Mouse (Mus musculus) forebrain, embryonic 14.5 days (tissue): Measurements from ENCODE around the gene Nkd2. TPM values are rescaled to one million over a fixed set of nuclear protein-coding genes. Genes with fewer than 3 reads are reported as not detected.

Source experiments
- ATAC-seq: fragments of 200-750 bp; cut with Nextera tagmentation; 2 replicates; pipeline ENCODE4 v1.8.0; 2017; ENCODE audit warnings: mild to moderate bottlenecking, moderate library complexity
- DNase-seq: peaks from one replicate; pipeline ENCODE4 v3.0.0-alpha.2; 2015; ENCODE audit warnings: low spot score
- H3K27ac ChIP-seq: fragments of 300-500 bp; sonication (generic); 2 replicates; pipeline ENCODE4 v1.5.1; 2014; ENCODE audit warnings: low read depth, mild to moderate bottlenecking, control low read depth, low read length, moderate library complexity
- H3K27me3 ChIP-seq: fragments of 300-500 bp; sonication (generic); replicated peaks from 2 replicates; pipeline ENCODE4 v1.6.1; 2014; ENCODE audit warnings: low read length, control low read depth, mixed read lengths; ENCODE audit not compliant: control insufficient read depth, insufficient read depth
- H3K36me3 ChIP-seq: fragments of 300-500 bp; sonication (generic); 2 replicates; pipeline ENCODE4 v1.6.1; 2014; ENCODE audit warnings: low read length, control low read depth; ENCODE audit not compliant: control insufficient read depth, insufficient read depth
- H3K4me1 ChIP-seq: fragments of 300-500 bp; sonication (generic); 2 replicates; pipeline ENCODE4 v1.6.1; 2014; ENCODE audit warnings: antibody characterized with exemption, low read length, control low read depth; ENCODE audit not compliant: control insufficient read depth, insufficient read depth
- H3K4me2 ChIP-seq: fragments of 300-500 bp; sonication (generic); 2 replicates; pipeline ENCODE4 v1.6.1; 2014; ENCODE audit warnings: mild to moderate bottlenecking, control low read depth, low read length
- H3K4me3 ChIP-seq: fragments of 300-500 bp; sonication (generic); 2 replicates; pipeline ENCODE4 v1.5.1; 2014; ENCODE audit warnings: low read depth, low read length, control low read depth
- H3K9ac ChIP-seq: fragments of 300-500 bp; sonication (generic); 2 replicates; pipeline ENCODE4 v1.6.1; 2014; ENCODE audit warnings: mild to moderate bottlenecking, low read length, control low read depth, moderate library complexity
- H3K9me3 ChIP-seq: fragments of 300-500 bp; sonication (generic); replicated peaks from 2 replicates; pipeline ENCODE4 v1.6.1; 2016; ENCODE audit warnings: low read length, control low read depth, mixed read lengths; ENCODE audit not compliant: control insufficient read depth
- WGBS: fragments of 180-500 bp; shearing (Covaris S2); extraction: QIAGEN DNeasy Blood & Tissue Kit; methylation state at CpG from one replicate; pipeline ENCODE4 v1.1.7; 2014; 5-methylcytosine and 5-hydroxymethylcytosine counted together
- polyA plus RNA-seq: library from polyadenylated mRNA; unstranded; fragments of >200 nt; fragmentation: Nextera tagmentation; extraction: Ambion mirVana; gene quantifications from 2 replicates; pipeline ENCODE4 v1.2.1, GENCODE M21; 2014

Nkd2 gene
- polyA plus RNA-seq, 1 experiment from 2014 or later: 6.2 TPM

DNA sequence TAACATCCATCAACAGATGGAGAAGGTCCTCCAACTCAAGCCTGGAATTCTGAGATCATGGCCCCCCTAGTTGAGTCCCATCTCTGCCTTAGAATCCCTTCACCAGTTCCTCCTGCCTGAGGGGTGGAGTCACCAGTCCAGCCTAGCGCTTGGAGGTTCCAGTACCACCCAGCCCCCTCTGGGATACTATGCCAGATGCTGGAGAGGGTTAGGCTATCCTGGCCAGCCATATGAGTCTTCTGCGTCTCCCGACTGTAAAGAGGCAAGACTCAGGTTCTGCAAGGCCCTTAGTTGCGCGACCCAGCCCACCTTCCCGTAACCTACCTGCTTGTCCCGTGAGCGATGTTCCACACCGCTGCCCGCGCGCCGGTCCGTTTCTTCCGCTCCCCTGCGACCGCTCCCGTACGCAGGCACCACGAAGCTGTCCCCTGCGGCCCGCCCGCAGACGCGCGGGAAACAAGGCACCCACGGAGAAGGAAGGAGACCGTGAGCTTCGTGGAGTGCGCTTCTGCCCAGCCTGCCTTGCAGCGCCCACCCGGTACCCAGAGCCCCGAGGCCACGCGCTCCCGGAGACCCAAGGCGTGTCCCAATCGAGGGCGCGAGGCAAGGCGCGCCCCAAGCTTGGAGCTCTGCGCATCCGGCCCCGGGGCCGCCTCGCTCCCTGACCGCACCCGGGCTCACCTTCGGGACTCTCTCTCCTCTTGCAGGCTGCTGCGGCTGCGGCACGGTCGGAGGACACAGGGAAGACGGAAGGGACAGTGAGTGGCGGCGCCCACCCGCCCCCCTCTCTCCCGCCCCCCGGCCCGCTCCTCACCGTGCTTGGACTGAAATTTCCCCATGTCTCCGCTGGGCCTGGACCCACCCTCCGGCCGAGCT, 604 bp downstream of the Nkd2 start:
- under 1% methylated on average over 62 of the region's 65 CpGs for WGBS
- Histone ChIP-seq H3K27me3 (peaks cover 7% of the 10 kb centered on the region; the same call in 1 of the 2 replicates), H3K4me1 (no peaks in the 10 kb centered on the region), H3K9me3 (no peaks in the 10 kb centered on the region), H3K4me3 (peak overlapping the region; percentile 55), H3K4me2 (peak overlapping the region; percentile 86), H3K9ac (peak overlapping the region; percentile 65), H3K27ac (no peak overlapping the region), H3K36me3 (no peaks in the 10 kb centered on the region)
- DNase-seq: peak; percentile 18
- peak; percentile 76 for ATAC-seq

DNA sequence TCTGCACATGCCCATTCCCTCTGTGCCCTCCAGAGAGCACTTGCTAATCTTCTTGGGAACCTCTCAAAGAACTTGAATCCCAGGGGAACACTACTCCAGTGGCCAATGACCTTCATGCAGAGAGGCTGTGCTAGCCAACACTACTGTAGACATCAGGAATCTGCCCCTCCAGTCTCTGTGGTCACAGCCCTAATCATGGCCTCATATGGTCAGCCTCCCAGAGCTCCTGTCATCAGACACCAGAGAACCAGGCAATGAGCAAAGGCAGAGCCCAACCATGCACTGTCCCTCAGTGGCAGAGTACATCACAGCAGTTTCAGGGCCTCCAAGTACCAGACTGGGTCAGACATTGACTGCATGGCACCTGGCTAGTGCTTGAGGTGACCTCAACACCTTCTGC, 4.7 kb downstream of the Nkd2 start:
- ATAC-seq: no peak
- Histone ChIP-seq H3K27ac (no peak overlapping the region), H3K4me3 (no peak overlapping the region), H3K9ac (no peak overlapping the region), H3K4me2 (no peak overlapping the region), H3K36me3 (no peaks in the 10 kb centered on the region), H3K27me3 (peaks cover 7% of the 10 kb centered on the region; the same call in 1 of the 2 replicates), H3K9me3 (no peaks in the 10 kb centered on the region), H3K4me1 (no peaks in the 10 kb centered on the region)
- DNase-seq: no peak

DNA sequence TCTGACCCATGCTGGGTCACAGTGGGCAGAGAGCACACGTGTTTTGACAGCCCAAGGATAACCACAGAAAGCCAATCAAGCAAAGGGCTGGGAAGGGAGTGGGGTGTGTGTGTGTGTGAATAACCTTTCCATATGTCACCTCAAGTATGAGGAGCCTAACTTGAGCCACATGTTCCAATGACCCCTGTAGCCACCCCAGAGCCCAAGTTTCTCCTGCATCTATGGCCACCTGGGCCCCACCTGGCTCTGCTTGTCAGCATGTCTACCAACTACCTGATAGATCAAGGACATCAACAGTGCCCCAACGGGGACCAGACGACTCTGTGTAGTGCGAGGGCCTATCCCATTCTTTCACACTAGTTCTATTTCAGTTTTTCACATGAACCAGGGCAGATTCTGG, 7.7 kb downstream of the Nkd2 start:
- Histone ChIP-seq H3K9me3 (no peaks in the 10 kb centered on the region), H3K27ac (no peak overlapping the region), H3K4me1 (no peaks in the 10 kb centered on the region), H3K4me2 (no peak overlapping the region), H3K4me3 (no peak overlapping the region), H3K27me3 (no peaks in the 10 kb centered on the region), H3K36me3 (no peaks in the 10 kb centered on the region), H3K9ac (no peak overlapping the region)
- 84% methylated on average over 4 of the region's 4 CpGs for WGBS
- no peak for DNase-seq
- ATAC-seq: no peak

DNA sequence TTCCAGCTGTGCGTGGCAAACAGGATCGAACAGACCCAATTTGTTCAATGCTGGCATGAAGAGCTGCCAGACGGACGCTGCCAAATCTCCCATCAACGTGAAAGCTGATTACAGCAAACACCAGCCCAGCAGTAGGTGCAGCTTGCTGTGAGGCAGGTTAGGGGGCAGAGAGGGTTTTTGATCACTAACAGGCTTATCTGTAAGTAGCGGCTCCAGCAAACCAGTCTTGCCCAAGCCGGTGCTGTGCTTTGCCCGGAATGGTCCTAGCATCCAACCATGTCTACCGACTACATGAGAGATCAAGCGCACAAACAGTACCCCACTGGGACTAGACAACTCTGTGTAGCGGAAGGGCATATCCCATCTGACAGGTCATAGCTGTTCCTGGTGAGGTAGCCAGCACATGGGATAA, 8.3 kb downstream of the Nkd2 start:
- no peaks in the 10 kb centered on the region for H3K36me3 ChIP-seq
- no peaks in the 10 kb centered on the region for H3K4me1 ChIP-seq
- WGBS: 65% methylated on average over 11 of the region's 11 CpGs
- no peak overlapping the region for H3K4me3 ChIP-seq
- no peak overlapping the region for H3K9ac ChIP-seq
- ATAC-seq (no peak), DNase-seq (peak; percentile 27)
- H3K27ac ChIP-seq: no peak overlapping the region
- H3K27me3 ChIP-seq: no peaks in the 10 kb centered on the region
- H3K9me3 ChIP-seq: no peaks in the 10 kb centered on the region
- no peak overlapping the region for H3K4me2 ChIP-seq

DNA sequence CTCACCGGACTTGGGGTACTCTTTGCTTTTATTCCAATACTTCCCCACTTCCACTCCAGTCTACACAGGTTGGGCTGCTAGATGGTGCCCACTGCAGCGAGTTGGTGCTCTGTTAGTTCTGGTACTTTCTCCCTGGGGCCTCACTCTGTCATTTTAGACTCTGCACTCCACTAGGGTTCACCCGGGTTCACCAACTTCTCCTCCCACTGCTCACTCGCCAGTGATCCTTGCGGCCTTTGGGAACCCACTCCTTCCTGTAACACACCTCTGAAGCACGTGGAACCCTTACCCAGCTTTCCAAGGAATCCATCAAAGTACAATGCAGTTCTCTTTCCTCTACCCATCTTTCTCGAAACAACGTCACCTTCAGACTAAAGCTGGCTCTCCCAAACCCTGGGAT, 9.7 kb downstream of the Nkd2 start:
- no peak overlapping the region for H3K4me3 ChIP-seq
- no peak overlapping the region for H3K4me2 ChIP-seq
- no peaks in the 10 kb centered on the region for H3K4me1 ChIP-seq
- ATAC-seq (no peak), DNase-seq (no peak)
- WGBS: 83% methylated on average over 8 of the region's 8 CpGs
- no peaks in the 10 kb centered on the region for H3K36me3 ChIP-seq
- H3K27ac ChIP-seq: no peak overlapping the region
- no peak overlapping the region for H3K9ac ChIP-seq
- no peaks in the 10 kb centered on the region for H3K27me3 ChIP-seq
- H3K9me3 ChIP-seq: no peaks in the 10 kb centered on the region

DNA sequence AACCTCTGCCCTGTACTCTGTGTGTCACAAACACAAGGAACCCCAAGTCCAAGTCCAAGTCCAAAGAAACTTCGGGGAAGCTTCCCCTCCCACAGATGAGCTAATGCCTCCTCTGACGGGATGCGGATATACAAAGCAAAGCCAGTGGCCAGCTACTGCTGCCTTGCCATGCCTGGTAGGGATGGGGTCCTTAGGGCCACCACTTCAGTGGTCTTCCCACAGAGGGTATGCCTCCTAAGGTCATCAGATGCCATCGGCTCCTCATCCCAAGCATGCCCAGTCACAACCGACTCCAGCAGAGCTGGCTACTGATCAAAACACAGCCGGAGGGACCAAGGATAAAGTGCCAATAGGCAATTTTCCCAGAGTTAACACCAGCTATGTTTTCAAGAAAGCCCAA, 10.9 kb downstream of the Nkd2 start:
- no peak overlapping the region for H3K4me2 ChIP-seq
- WGBS: 85% methylated on average over 6 of the region's 6 CpGs
- DNase-seq (no peak), ATAC-seq (no peak)
- H3K4me3 ChIP-seq: no peak overlapping the region
- no peak overlapping the region for H3K27ac ChIP-seq
- no peak overlapping the region for H3K9ac ChIP-seq
- H3K4me1 ChIP-seq: no peaks in the 10 kb centered on the region
- H3K36me3 ChIP-seq: no peaks in the 10 kb centered on the region
- no peaks in the 10 kb centered on the region for H3K9me3 ChIP-seq
- H3K27me3 ChIP-seq: no peaks in the 10 kb centered on the region

DNA sequence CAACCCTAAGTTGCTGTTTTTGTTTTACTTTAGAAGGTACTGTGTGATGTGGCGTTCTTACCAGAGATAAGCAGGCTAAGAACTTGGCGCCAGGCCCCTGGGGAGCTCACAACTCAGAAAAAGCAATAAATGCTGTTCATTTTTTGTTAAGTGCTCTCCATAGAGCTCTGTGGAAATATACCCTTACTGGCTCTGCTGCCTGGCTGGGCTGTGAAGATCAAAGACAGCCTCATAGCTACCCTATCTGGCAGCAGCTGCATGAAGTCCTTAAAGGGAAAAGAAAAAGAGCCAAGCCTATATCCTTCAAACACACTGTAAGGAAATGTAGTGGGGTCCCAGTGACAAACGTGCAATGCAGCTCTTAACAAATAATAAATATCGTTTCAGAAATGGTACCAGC, 11.6 kb downstream of the Nkd2 start:
- Histone ChIP-seq H3K27me3 (no peaks in the 10 kb centered on the region), H3K4me3 (no peak overlapping the region), H3K4me1 (no peaks in the 10 kb centered on the region), H3K36me3 (no peaks in the 10 kb centered on the region), H3K4me2 (no peak overlapping the region), H3K9ac (no peak overlapping the region), H3K9me3 (no peaks in the 10 kb centered on the region), H3K27ac (no peak overlapping the region)
- DNase-seq (no peak), ATAC-seq (no peak)
- WGBS: 65% methylated on average over 4 of the region's 4 CpGs

DNA sequence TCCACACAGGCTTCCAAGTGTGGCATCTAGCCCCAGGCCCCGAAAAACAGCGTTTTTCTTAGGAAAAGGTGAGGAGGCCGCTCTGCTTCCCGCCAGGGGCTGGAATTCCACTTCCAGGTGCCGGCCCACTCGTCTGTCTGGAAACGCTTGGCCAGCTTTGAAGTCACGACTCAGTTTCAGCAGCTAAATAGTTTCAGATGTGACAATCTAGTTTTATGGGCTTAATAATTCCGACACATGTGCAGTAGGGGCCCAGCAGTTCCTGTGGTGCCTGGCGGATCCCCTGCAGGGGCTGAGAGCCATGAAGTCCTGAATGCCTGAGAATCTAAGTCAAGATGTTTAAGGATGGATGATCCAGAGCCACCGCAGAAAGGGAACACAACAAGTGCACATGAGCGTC, 13.6 kb downstream of the Nkd2 start:
- H3K9me3 ChIP-seq: no peaks in the 10 kb centered on the region
- no peak overlapping the region for H3K4me3 ChIP-seq
- no peak overlapping the region for H3K9ac ChIP-seq
- ATAC-seq (no peak), DNase-seq (no peak)
- H3K27ac ChIP-seq: no peak overlapping the region
- H3K36me3 ChIP-seq: no peaks in the 10 kb centered on the region
- H3K4me1 ChIP-seq: no peaks in the 10 kb centered on the region
- 80% methylated on average over 12 of the region's 12 CpGs for WGBS
- no peak overlapping the region for H3K4me2 ChIP-seq
- H3K27me3 ChIP-seq: no peaks in the 10 kb centered on the region

DNA sequence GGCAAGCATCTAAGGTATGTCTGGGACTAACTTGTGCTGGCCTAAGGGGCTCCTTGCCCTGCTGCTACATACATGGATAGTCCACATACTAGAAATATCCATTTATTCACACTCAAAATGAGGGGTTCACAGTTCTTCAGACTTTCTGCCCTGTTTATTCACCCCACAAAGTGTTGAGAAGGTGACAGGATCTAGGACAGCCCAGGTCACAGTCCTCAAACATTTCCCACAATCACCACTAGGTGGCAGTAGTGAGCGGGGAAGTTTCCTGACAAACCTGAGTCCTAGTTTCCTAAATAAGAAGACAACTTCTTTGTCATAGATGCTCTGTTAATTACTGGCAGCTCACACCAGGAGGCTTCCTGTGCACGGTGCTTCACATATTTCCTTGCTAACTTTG, 15.9 kb downstream of the Nkd2 start:
- H3K4me1 ChIP-seq: no peaks in the 10 kb centered on the region
- H3K27me3 ChIP-seq: no peaks in the 10 kb centered on the region
- peak; percentile 37; the same call in 1 of the 2 replicates for ATAC-seq
- H3K9me3 ChIP-seq: no peaks in the 10 kb centered on the region
- WGBS: 0% methylated on average over 2 of the region's 2 CpGs
- H3K36me3 ChIP-seq: no peaks in the 10 kb centered on the region
- DNase-seq: peak; percentile 54
- H3K4me3 ChIP-seq: no peak overlapping the region
- no peak overlapping the region for H3K9ac ChIP-seq
- no peak overlapping the region for H3K4me2 ChIP-seq
- no peak overlapping the region for H3K27ac ChIP-seq
